Mouse (Mus musculus) cortical plate, adult 2 months (tissue): Measurements from ENCODE around the gene Krt28. TPM values are rescaled to one million over a fixed set of nuclear protein-coding genes. Genes with fewer than 3 reads are reported as not detected.

ENCODE experiments used
- H3K27ac ChIP-seq: fragments of 200-500 bp; 2 replicates; pipeline ENCODE4 v1.5.1; 2012; ENCODE audit warnings: low read length, control low read depth, inconsistent platforms; ENCODE audit not compliant: insufficient read depth
- H3K4me1 ChIP-seq: fragments of 200-500 bp; 2 replicates; pipeline ENCODE4 v1.6.1; 2011; ENCODE audit warnings: low read length; ENCODE audit not compliant: control insufficient read depth, insufficient read depth
- H3K4me3 ChIP-seq: fragments of 200-500 bp; 2 replicates; pipeline ENCODE4 v1.5.1; 2011; ENCODE audit warnings: mild to moderate bottlenecking, low read length, control low read depth; ENCODE audit not compliant: insufficient read depth
- CTCF ChIP-seq: fragments of 200-500 bp; IDR thresholded peaks from 2 replicates; pipeline ENCODE4 v1.5.1; 2011; ENCODE audit warnings: mild to moderate bottlenecking, control low read depth, low read length; ENCODE audit not compliant: insufficient read depth; ENCODE audit errors: extremely low read depth
- POLR2A ChIP-seq: fragments of 200-500 bp; IDR thresholded peaks from 2 replicates; pipeline ENCODE4 v1.6.1; 2011; ENCODE audit warnings: mild to moderate bottlenecking, low read length, control low read depth; ENCODE audit not compliant: insufficient read depth; ENCODE audit errors: extremely low read depth
- polyA plus RNA-seq: library from polyadenylated mRNA; depleted of rRNA; stranded (reverse); fragments of >200 nt; gene quantifications from 2 replicates; pipeline ENCODE4 v1.2.3, GENCODE M21; 2012

Gene Krt28
- polyA plus RNA-seq, 1 experiment = 0.15 TPM

GRCm38 (mm10) chr11:99369853-99370451, 4.8 kb downstream of the Krt28 start:
- no peak for TF ChIP-seq CTCF
- TF ChIP-seq POLR2A = no peak
- Histone ChIP-seq H3K27ac (no peak overlapping the region), H3K4me1 (peaks cover 4% of the 10 kb centered on the region), H3K4me3 (no peak overlapping the region)

GRCm38 (mm10) chr11:99369229-99369628, 5.5 kb downstream of the Krt28 start:
- H3K27ac ChIP-seq = no peak overlapping the region
- no peak overlapping the region for H3K4me3 ChIP-seq
- TF ChIP-seq CTCF = peak; percentile 29; the same call in 1 of the 2 replicates
- TF ChIP-seq POLR2A = no peak
- peaks cover 4% of the 10 kb centered on the region for H3K4me1 ChIP-seq

- Histone ChIP-seq H3K4me1 (peaks cover 4% of the 10 kb centered on the region), H3K4me3 (no peak overlapping the region), H3K27ac (no peak overlapping the region)
- TF ChIP-seq CTCF = no peak
- TF ChIP-seq POLR2A = no peak
Measured at GRCm38 (mm10) chr11:99366791-99367190, 7.9 kb downstream of the Krt28 start.

- H3K4me1 ChIP-seq = no peaks in the 10 kb centered on the region
- H3K27ac ChIP-seq = no peak overlapping the region
- H3K4me3 ChIP-seq = no peak overlapping the region
- TF ChIP-seq POLR2A (no peak), CTCF (peak; percentile 69)
Measured at GRCm38 (mm10) chr11:99364412-99364811, 10.3 kb downstream of the Krt28 start.

- Histone ChIP-seq H3K4me1 (no peaks in the 10 kb centered on the region), H3K4me3 (no peak overlapping the region), H3K27ac (no peak overlapping the region)
- TF ChIP-seq POLR2A = no peak
- TF ChIP-seq CTCF = no peak
Measured at GRCm38 (mm10) chr11:99361423-99361822, 13.3 kb downstream of the Krt28 start.

- no peak within 1 kb of the TSS for H3K27ac ChIP-seq
- H3K4me3 ChIP-seq = no peak within 1 kb of the TSS
- no peaks in the 10 kb centered on the region for H3K4me1 ChIP-seq
- TF ChIP-seq POLR2A (no peak), CTCF (no peak)
Measured at GRCm38 (mm10) chr11:99351004-99351403, 23.7 kb downstream of the Krt28 start, which contains the start of gene Krt27. Gene Krt27 (minus strand): TSS chr11:99351104.

- TF ChIP-seq CTCF (no peak), POLR2A (no peak)
- H3K4me1 ChIP-seq = no peaks in the 10 kb centered on the region
- H3K27ac ChIP-seq = no peak overlapping the region
- no peak overlapping the region for H3K4me3 ChIP-seq
Measured at GRCm38 (mm10) chr11:99339299-99339847, 35.3 kb downstream of the Krt28 start.

GRCm38 (mm10) chr11:99337866-99338265, 36.8 kb downstream of the Krt28 start, which contains the start of gene Krt26:
Gene Krt26 (minus strand): TSS chr11:99337966.
- no peaks in the 10 kb centered on the region for H3K4me1 ChIP-seq
- TF ChIP-seq CTCF = no peak
- no peak for TF ChIP-seq POLR2A
- H3K4me3 ChIP-seq = no peak within 1 kb of the TSS
- no peak within 1 kb of the TSS for H3K27ac ChIP-seq

GRCm38 (mm10) chr11:99333426-99333825, 41.3 kb downstream of the Krt28 start:
- TF ChIP-seq CTCF (no peak), POLR2A (no peak)
- no peaks in the 10 kb centered on the region for H3K4me1 ChIP-seq
- no peak overlapping the region for H3K4me3 ChIP-seq
- no peak overlapping the region for H3K27ac ChIP-seq

- H3K4me3 ChIP-seq = no peak overlapping the region
- no peak overlapping the region for H3K27ac ChIP-seq
- no peak for TF ChIP-seq CTCF
- TF ChIP-seq POLR2A = no peak
- H3K4me1 ChIP-seq = no peaks in the 10 kb centered on the region
Measured at GRCm38 (mm10) chr11:99329655-99330054, 45.0 kb downstream of the Krt28 start.
